Comparison of ENCODE assay signal across 13 mouse cellular contexts in the genomic region with DNA sequence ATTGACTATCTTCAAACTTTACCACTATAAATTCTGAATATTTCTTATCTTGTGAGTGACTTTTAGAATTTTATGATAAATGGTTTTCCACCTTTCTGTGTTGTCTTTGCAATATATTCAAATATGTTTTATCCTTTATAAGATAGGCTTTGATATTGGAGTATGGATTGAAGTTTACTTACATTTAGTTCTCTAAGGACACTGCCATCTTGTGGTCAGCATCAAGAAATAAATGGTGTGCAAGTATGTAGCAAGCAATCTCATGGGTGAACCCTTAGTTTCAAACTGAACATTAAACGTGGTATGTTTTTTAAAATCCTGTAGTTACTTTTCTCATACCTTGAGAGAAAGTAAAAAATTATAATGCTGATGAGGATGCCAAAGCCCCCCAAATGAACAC.
DNase-seq lines count a peak whose midpoint lies in the region; ATAC-seq and TF ChIP-seq lines count a peak whose summit lies in the region.
"Had no signal": no experiment of that assay in that cellular context is flagged by ENCODE, and none has a peak within 500 bp of the region (broad histone marks: within the 10 kb centered on the region; RNA-seq: fewer than 3 reads in every experiment).

No protein-coding gene starts in this region.

- H3K27me3 ChIP-seq in hindbrain, postnatal 0 days (ENCODE audit: insufficient read depth, low read length) = no peaks in the 10 kb centered on the region
- no peaks in the 10 kb centered on the region for H3K27me3 ChIP-seq in hindbrain, embryonic 13.5 days
- H3K27me3 ChIP-seq: heart, embryonic 13.5 days; intestine, embryonic 15.5 days; megakaryocyte, embryonic 14.5 days; neural tube, embryonic 15.5 days had no signal

- H3K36me3 ChIP-seq in hindbrain, postnatal 0 days (ENCODE audit: insufficient read depth, low read length) = no peaks in the 10 kb centered on the region
- H3K36me3 ChIP-seq in hindbrain, embryonic 13.5 days = no peaks in the 10 kb centered on the region
- H3K36me3 ChIP-seq: heart, embryonic 13.5 days; intestine, embryonic 15.5 days; neural tube, embryonic 15.5 days had no signal

- ATAC-seq in hindbrain, postnatal 0 days = no peak
- no peak for ATAC-seq in hindbrain, embryonic 13.5 days (ENCODE audit: low FRiP score)
- ATAC-seq: intestine, embryonic 15.5 days had no signal

- H3K4me1 ChIP-seq in hindbrain, postnatal 0 days (ENCODE audit: insufficient read depth, low read length) = no peaks in the 10 kb centered on the region
- H3K4me1 ChIP-seq in hindbrain, embryonic 13.5 days (replicated peaks) = no peaks in the 10 kb centered on the region
- H3K4me1 ChIP-seq: heart, embryonic 13.5 days; intestine, embryonic 15.5 days; megakaryocyte, embryonic 14.5 days; neural tube, embryonic 15.5 days had no signal

- no peak overlapping the region for H3K27ac ChIP-seq in hindbrain, postnatal 0 days
- H3K27ac ChIP-seq in hindbrain, embryonic 13.5 days = no peak overlapping the region
- H3K27ac ChIP-seq: heart, embryonic 13.5 days; intestine, embryonic 15.5 days; liver, embryonic 14.5 days; neural tube, embryonic 15.5 days had no signal

- no peak overlapping the region for H3K4me3 ChIP-seq in hindbrain, postnatal 0 days (ENCODE audit: low read length)
- no peak overlapping the region for H3K4me3 ChIP-seq in hindbrain, embryonic 13.5 days
- H3K4me3 ChIP-seq: heart, embryonic 13.5 days; intestine, embryonic 15.5 days; megakaryocyte, embryonic 14.5 days; neural tube, embryonic 15.5 days had no signal

- H3K9me3 ChIP-seq in hindbrain, postnatal 0 days (ENCODE audit: low read length) = no peaks in the 10 kb centered on the region
- H3K9me3 ChIP-seq in hindbrain, embryonic 13.5 days = no peaks in the 10 kb centered on the region
- H3K9me3 ChIP-seq: heart, embryonic 13.5 days; intestine, embryonic 15.5 days; megakaryocyte, embryonic 14.5 days; neural tube, embryonic 15.5 days had no signal

- WGBS in hindbrain, postnatal 0 days = 38% methylated on average over 1 of the region's 1 CpGs
- 54% methylated on average over 1 of the region's 1 CpGs for WGBS in hindbrain, embryonic 13.5 days

- no peak overlapping the region for H3K4me2 ChIP-seq in hindbrain, postnatal 0 days (ENCODE audit: low read depth, low read length)
- no peak overlapping the region for H3K4me2 ChIP-seq in hindbrain, embryonic 13.5 days
- H3K4me2 ChIP-seq: heart, embryonic 13.5 days; intestine, embryonic 15.5 days; neural tube, embryonic 15.5 days had no signal

- peak; percentile 46 for TF ChIP-seq CTCF in hindbrain, postnatal 0 days (IDR thresholded peaks at IDR 0.05; ENCODE audit: low read depth)

- DNase-seq in hindbrain, postnatal 0 days (ENCODE audit: low spot score) = peak; percentile 42
- peak; percentile 50 for DNase-seq in 3T3-L1 (ENCODE audit: low read depth, low spot score)
- DNase-seq in A20 (ENCODE audit: low read depth, low spot score) = peak; percentile 46
- DNase-seq in embryo, embryonic 10.5 days (ENCODE audit: low spot score) = peak; percentile 51
- no peak for DNase-seq in kidney, adult 11 months
- DNase-seq in cerebellum, postnatal 14 days = no peak
- DNase-seq: layer of hippocampus, postnatal 36 days had no signal

- no peak overlapping the region for H3K9ac ChIP-seq in hindbrain, postnatal 0 days (replicated peaks; ENCODE audit: low read length)
- H3K9ac ChIP-seq in hindbrain, embryonic 13.5 days = no peak overlapping the region
- H3K9ac ChIP-seq: heart, embryonic 13.5 days; intestine, embryonic 15.5 days; liver, embryonic 14.5 days; neural tube, embryonic 15.5 days had no signal

Comparison
In these comparisons a context has a peak if more than half of its experiments do, and no peak if none do; other contexts are left out.
1. DNase-seq: peak in hindbrain, postnatal 0 days (single experiment), 3T3-L1 (single experiment), A20 (single experiment) and embryo, embryonic 10.5 days (single experiment); none in kidney, adult 11 months (single experiment) and cerebellum, postnatal 14 days (0 of 2).